Mouse (Mus musculus) ovary, postnatal 10 days (tissue): ENCODE measurements around the gene Pcbp3.

Experiments
- DNase-seq: peaks from one replicate; pipeline ENCODE4 v3.0.0; 2022; ENCODE audit warnings: low spot score

Pcbp3 gene

DNA sequence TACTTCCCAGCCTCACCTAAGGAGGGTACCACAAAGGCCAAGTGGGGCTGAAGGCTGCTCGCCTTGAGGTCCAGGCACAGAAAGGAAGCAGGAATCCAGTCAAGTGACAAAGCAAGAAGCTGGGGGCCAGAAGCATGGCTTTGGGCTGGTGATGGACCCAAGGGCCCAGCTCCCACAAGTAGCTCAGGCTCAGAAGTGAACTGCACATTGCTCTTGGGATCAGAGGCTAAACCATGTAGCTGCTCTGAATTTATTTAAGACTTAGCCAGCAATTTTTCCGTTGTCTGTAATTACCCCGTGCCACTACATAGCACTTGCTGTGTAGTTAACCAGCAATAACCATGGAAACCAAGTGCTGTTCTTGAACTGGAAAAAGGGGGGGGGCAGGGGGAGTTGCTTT lies 117.3 kb downstream of the Pcbp3 start:
- DNase-seq, result no peak

DNA sequence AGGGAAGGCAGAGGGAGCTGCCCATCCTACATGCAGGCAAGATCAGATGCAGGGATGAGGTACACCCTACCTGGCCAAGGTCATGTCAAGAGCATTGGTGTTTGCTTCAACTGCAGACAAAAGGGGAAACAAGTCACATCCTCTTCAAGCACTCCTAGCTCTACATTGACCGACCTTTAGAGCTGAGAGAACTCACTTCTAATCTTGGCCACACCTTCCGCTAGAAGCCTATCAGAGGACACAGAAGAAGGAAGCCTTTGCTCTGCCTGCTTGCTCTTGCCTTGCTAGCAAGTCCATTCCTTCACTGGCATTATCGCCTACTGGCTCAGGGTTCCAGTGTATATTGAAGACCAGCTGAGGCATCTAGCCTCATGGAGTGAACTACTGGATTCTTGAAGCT lies 119.6 kb downstream of the Pcbp3 start:
- no peak for DNase-seq

GRCm38 (mm10) chr10:76841220-76841619 lies 120.5 kb downstream of the Pcbp3 start:
- DNase-seq, result no peak

- no peak for DNase-seq
Measured at GRCm38 (mm10) chr10:76840566-76840965, 121.1 kb downstream of the Pcbp3 start.

- peak; percentile 67 for DNase-seq
Measured at GRCm38 (mm10) chr10:76835497-76836357, 126.0 kb downstream of the Pcbp3 start.

DNA sequence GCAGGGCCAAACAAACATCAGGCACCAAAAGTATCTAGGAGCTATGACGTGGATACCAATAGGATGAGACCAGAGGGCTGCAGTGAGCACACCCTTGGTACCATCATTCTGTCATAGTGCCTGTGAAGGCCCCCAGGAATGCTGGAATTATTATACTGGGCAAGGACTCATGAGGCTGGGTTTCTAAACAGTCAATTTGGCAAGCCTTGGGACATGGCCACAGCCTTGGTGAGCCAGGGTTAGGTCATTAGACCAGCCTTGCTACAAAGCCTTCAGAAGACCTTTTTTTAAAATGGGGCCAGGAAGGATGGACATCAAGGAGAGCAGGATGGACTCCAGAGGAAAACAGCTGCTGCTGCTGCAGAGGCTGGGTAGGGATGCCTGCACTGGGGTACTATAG lies 128.8 kb downstream of the Pcbp3 start:
- no peak for DNase-seq

GRCm38 (mm10) chr10:76831915-76832314 lies 129.8 kb downstream of the Pcbp3 start:
- no peak for DNase-seq

DNA sequence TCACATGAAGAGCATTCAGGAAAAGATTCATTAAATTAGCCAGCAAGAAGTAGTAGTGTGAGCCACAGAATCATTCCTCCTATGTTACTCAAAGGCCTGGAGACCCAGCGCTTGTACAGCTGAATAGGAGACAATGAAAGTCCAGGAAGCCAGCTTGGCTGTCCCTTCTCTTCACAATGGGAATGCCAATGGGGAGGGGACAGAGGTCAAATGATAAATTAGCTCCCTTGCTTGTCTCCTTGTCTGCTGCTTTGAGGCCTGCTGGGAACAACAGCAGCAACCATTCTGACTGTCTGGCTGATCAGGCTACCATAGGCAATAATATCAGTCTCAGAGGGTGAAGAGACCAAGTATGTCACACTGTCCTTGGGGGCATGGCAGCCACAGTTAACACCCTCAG lies 130.5 kb downstream of the Pcbp3 start:
- no peak for DNase-seq

DNA sequence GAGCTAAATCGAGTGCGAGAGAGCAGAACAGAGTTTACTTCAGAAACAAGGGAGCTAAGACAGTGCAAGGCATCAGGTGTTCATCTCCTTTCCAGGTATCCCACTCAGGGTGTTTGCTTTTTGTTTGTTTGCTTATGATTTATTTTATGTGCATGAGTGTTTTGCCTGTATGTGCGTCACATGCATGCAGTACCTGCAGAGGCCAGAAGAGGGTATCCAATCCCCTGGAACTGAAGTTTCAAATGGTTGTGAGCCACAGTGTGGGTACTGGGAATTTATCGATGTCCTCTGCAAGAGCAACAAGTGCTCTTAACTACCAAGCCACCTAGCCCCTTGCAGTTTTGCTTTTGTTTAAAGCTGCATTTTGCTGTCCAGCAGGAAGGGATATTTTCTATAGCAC lies 132.8 kb downstream of the Pcbp3 start:
- no peak for DNase-seq

DNA sequence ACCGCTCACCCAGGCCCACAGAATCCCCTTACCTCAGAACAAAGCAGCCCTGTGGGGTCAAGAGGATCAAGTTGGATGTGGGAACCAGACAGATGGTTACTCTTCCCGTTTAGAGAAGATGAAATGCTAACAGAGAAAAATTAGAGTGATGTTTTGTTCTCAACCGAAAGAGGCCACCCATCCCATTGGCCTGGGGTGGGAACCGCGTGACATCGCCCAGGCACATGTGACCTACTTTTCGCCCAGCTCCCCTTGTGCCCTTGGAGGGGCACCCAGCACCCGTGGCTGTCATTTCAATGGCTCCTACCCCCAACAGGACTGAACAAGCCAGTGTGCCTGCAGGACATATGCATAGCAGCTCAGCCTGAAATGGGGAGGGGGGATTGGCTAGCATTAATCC lies 139.0 kb downstream of the Pcbp3 start:
- DNase-seq, result no peak

DNA sequence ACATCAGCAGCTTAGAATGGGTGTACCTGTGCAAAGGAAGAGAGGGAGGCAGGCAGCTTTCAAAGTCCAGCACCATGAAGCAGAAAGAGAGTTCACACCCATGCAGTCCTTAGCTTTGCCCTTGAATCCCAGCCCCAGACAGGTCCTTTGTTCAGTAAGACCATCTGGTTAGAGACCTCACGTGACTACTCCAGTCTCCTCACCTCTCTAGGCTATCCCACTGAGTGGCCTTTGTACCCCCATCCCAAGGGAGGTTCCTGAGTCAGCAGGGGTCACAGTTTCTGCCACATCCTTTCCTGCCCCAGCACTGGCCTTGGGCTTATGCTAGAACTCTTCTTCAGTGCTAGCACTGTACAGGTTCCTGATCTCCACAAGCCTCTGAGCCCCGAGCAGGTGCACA lies 142.4 kb downstream of the Pcbp3 start:
- DNase-seq, result no peak

- no peak for DNase-seq
Measured at GRCm38 (mm10) chr10:76818337-76818736, 143.3 kb downstream of the Pcbp3 start.

DNA sequence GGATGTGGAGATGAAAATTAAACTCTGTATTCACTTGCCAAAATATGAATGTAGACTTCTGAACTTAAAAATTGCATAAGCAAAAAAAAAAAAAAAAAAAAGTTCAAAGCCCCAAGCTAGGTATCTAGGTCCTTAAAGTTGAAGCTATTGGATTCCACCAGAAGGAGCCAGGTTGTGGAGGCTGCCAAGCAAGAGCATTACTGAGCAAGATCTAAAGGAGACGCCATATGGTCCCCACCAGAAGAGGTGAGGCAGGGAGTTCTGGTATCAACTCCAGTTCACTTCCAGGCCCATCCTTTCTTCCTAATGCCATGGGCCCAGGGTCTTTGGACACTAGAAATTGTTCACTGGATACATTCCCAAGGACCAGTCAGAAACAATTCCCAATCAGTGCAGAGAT lies 144.8 kb downstream of the Pcbp3 start:
- no peak for DNase-seq

DNA sequence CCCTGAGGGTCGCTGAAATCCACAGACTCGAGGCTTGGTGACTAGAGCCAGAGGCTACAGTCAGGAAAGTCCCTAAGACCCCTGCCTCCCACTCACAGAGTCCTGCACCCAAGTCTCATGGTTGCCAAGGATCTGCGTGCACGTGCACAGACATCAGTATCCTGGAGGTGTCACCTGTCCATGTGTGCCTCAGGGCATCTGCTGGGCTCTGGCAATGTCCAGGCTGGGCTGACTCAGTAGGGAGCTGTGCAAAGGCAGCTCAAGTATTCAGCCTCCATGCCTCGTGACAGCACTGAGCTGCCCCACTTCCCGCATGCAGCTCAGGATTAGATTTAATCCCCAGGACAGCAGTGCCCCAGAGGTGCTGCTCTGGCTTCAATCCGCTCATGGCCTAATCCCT lies 145.3 kb downstream of the Pcbp3 start:
- no peak for DNase-seq

DNA sequence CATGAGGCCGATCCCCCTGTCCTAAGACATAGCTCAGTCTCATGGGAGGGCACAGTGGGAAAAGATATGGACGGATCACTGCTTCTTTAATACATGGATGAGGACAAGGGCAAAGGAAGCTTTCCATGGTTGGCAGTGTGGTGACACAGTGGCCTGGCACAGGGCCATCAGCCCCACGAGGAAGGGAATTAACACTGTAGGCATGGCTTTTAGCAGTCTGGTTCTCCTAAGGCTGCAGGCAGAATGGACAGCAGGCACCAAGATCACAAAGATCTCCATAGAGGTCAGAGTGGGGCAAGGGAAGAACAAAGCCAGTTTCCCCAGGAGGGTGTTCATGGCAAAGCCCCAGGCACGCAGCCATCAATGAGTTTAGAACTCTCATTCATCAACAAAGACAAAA lies 146.2 kb downstream of the Pcbp3 start:
- no peak for DNase-seq

DNA sequence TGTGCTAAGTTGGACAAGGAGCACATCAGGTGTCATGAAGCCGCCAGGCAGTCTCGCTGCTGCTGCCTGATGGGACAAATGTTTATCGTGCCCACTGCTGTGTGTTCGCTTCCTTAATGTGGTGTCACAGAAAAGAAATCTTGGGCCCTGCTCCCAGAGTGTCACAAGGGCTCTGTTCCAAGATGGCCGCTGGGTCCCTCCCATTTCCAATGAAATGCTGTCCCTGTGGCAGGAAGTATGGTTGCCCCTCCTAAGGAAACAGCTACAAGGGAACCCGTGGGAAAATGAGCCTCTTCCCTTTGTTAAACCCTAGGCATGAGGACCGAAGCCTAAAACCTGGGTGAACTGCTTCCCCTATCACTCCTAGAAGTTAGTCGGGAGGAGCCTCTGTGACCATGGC lies 146.9 kb downstream of the Pcbp3 start:
- DNase-seq, result no peak

DNA sequence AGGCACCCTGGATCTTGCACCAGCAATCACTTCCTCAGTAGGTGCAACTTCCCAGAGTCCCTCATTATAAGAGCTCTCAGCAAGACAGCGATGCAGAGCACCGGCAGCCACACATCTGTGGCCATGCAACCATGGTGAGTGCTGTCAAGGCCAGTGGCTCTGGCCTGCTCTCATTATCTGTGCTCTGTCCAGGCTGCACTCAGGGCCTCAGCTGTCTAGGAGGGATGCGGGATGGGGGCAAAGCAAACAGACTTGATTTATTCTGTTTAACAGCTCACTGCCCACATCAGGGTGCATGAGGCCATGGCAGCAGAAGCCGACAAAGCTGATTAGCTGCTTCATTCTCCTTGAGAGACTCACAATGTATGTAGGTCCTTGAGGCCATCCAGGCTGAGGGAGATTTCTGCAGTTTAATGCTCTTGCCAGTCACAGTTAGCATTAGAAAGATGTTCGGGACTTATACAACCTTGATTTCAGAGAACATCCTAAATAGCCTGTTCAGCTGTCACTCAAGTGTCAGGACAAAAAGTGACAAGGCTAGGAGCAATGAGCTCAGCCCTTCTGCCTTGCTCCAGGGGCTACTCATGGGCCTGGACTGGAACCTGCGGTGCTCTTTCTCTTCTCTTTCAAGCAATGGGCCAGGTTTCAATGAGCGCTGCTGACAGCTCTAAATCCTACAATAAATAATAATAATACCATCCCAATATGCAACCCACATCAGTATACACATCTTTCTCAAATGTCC lies 151.6 kb downstream of the Pcbp3 start:
- no peak for DNase-seq

DNA sequence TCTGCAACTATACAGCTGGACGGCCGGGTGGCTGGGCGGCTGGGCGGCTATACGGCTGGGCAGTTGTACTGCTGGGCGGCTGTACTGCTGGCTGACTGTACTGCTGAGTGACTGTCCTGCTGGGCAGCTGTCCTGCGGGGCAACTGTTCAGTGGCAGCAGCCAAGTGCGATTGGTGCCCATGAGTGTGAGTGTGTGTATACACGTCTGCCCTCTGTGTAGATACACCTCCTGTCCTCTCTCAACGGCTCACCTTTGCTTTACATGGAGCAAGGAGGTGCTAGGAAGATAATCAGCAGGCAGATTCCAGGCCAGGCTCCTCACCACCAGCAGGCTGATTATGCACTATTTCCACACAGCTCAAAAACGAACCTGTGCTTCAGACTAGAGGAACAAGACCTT lies 152.2 kb downstream of the Pcbp3 start:
- DNase-seq, result no peak

DNA sequence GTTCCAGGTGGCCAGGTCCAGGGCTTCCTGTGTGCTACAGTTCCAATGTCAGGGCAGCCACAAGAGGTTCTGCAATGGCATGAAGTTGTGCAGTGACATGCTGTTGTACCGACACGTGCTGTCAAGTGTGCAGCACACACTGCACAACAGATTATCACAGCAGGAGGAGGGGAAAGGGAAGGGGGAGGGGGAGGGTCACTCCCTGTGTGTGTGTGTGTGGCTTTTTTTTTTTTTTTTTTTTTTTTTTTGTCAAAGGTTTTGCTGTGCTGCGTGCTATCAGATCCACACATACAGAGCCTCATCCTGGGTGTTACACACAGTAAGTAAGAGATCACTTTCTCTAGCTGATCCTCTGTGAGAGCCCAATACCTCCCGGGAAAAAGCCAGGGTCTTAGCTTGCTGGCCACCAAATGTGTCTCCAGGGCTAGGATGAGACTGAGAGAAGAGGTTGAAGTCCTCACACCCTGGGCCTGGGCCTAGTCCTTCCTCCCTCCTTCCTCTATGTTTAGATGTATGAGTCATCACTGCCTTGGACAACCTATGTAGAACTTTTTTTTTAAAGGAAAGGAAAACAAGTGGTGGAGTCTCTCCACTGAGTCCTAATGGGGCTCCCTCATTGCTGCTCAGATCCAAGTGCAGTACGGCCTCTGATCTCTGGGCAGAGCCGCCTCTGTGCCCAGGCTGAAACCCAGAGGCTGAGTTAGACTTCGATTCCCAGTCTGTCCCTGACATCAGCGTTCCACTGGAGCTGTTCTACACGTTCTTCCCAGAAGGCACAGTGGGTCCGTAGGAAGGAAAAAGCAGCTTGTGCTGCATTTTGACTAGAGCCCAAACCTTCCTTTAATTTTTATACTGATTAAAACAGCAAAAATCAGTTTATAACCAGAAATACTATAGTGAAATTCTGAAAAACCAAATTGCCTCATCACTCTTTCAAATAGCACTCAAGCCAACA lies 153.0 kb downstream of the Pcbp3 start:
- DNase-seq, result no peak

DNA sequence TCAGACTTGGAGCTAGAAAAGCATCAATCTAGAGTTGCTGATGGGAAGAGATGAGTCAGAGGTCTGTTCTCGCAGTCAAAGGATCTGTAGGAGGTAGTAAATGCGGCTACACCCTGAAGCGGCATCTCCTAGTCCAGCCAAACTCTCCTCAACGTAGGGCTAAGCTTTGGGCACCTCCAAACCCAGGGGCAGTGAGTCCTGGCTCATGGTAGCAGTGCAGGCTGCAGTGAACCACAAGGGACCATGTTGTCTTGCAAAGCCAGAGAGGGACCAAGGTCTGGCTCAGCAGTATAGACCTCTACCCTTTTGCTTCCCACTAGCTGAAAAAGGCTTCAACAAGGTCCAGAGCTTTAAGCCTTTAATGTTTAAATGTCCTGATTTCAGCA lies 159.2 kb downstream of the Pcbp3 start:
- DNase-seq, result no peak

GRCm38 (mm10) chr10:76801841-76802499 lies 159.7 kb downstream of the Pcbp3 start:
- no peak for DNase-seq

DNA sequence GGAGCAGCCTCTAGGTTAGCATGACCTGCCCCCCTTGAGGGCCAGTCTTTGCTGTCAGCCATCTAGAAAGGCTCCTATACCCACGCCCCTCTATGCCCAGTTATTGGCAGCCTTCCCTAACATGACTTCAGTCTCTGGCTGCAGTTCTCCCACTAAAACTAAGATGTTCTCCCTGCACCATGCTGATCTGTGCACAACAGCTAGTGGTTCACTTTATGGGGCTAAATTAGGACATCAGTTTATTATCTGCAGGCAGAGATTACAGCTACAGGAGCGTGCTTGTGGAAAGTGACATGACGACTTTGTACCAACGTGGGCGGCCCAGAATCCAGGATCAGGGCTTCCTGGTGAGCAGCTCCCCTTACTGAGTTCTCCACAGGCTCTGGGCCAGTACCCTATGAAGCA lies 160.4 kb downstream of the Pcbp3 start:
- DNase-seq, result no peak
